Mouse (Mus musculus) bone marrow macrophage, adult 2 months (primary cell): Measurements from ENCODE around the gene Rel.

ENCODE experiments used
- CTCF ChIP-seq: IDR thresholded peaks from 2 replicates; pipeline ENCODE4 v1.5.1; 2012; ENCODE audit warnings: low read depth, mild to moderate bottlenecking, low read length, moderate library complexity
- POLR2A ChIP-seq: IDR thresholded peaks from 2 replicates; pipeline ENCODE4 v1.6.1; 2012; ENCODE audit warnings: mild to moderate bottlenecking, low read depth, low read length, borderline replicate concordance

- TF ChIP-seq POLR2A (no peak), CTCF (no peak)
These were observed 44.9 kb downstream of the Rel start for GRCm38 (mm10) chr11:23725850-23726249.
